Mouse (Mus musculus) midbrain, embryonic 10.5 days (tissue): ENCODE results near the gene Lima1. TPM values are rescaled to one million over a fixed set of nuclear protein-coding genes. Genes with fewer than 3 reads are reported as not detected.

Experiments used
- DNase-seq: peaks from one replicate; pipeline ENCODE4 v3.0.0-alpha.2; 2017; ENCODE audit warnings: low spot score
- H3K27ac ChIP-seq: fragments of 300-500 bp; sonication (generic); replicated peaks from 2 replicates; pipeline ENCODE4 v1.5.1; 2016; ENCODE audit warnings: mild to moderate bottlenecking
- H3K27me3 ChIP-seq: fragments of 300-500 bp; sonication (generic); 2 replicates; pipeline ENCODE4 v1.6.1; 2016; ENCODE audit warnings: low read depth, mild to moderate bottlenecking; ENCODE audit not compliant: poor library complexity, severe bottlenecking
- H3K36me3 ChIP-seq: fragments of 300-500 bp; sonication (generic); 2 replicates; pipeline ENCODE4 v1.6.1; 2016; ENCODE audit warnings: mild to moderate bottlenecking, moderate library complexity
- H3K4me1 ChIP-seq: fragments of 300-500 bp; sonication (generic); 2 replicates; pipeline ENCODE4 v1.6.1; 2016
- H3K4me3 ChIP-seq: fragments of 300-500 bp; sonication (generic); 2 replicates; pipeline ENCODE4 v1.5.1; 2016; ENCODE audit warnings: mild to moderate bottlenecking, moderate library complexity
- H3K9me3 ChIP-seq: fragments of 300-500 bp; sonication (generic); replicated peaks from 2 replicates; pipeline ENCODE4 v1.6.1; 2016; ENCODE audit warnings: mild to moderate bottlenecking
- WGBS: fragments of 180-500 bp; shearing (Covaris S2); methylation state at CpG from one replicate; pipeline ENCODE4 v1.1.7; 2016; 5-methylcytosine and 5-hydroxymethylcytosine counted together
- polyA plus RNA-seq: library from polyadenylated mRNA; unstranded; fragments of >200 nt; fragmentation: Nextera tagmentation; extraction: Ambion mirVana; gene quantifications from 2 replicates; pipeline ENCODE4 v1.2.1, GENCODE M21; 2016

Gene Lima1
- polyA plus RNA-seq, 1 experiment from 2014 or later, result 23.4 TPM

DNA sequence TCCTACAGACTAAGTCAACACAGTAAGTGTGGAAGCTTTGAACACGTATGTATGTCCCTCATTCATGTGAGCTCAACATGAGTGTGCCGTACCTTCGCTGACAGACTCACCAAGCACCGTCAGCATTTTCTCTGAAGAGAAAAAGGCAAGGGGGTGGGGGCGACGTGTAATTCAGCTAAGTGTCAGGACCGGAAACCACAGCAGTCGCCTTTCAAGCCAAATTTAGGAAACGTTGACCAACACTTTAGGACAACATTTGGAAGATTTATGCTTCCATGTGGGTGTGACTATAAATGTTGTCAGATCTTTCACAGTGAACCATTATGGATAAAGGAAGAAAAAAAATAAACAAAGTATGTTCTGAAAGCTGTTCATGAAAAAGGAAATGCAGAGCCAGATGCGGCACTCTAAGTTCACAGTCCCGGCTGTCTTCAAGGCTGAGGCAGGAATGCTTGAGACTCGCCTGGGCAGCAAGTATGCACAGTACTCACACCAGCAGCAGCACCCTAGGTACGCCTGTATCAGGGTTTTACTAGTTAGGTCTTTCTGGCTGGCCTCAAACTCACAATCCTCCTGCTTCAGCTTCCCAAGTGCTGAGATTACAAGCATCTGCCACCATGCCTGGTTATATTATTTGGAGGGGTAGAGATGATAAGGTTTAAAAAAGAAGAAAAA is 27.9 kb downstream of the Lima1 start:
- H3K4me3 ChIP-seq, result no peak overlapping the region
- no peaks in the 10 kb centered on the region for H3K27me3 ChIP-seq
- WGBS, result 87% methylated on average over 13 of the region's 13 CpGs
- no peaks in the 10 kb centered on the region for H3K36me3 ChIP-seq
- no peak for DNase-seq
- H3K27ac ChIP-seq, result no peak overlapping the region
- H3K4me1 ChIP-seq, result peaks cover 3% of the 10 kb centered on the region; the same call in 1 of the 2 replicates
- H3K9me3 ChIP-seq, result no peaks in the 10 kb centered on the region

DNA sequence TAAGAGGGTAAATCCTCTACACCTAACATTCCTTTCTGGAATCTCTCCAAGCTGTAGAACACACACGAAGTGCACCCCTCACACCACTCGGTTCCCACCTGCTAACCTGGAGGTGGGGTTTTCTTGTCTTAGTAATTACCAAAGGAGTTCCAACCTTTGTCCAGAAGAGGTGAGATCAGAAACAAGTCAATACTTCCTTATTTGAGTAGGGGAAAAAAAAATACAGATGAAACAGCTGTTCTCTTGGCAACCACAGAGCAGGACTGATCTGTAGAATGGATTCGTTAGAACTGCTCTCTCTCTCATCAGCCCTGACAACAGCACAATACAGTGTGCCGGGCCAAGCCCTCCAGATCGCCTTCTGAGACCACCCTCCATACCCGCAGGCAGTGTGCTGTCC is 28.6 kb downstream of the Lima1 start:
- H3K4me1 ChIP-seq, result peaks cover 3% of the 10 kb centered on the region; the same call in 1 of the 2 replicates
- no peak overlapping the region for H3K4me3 ChIP-seq
- no peak for DNase-seq
- 70% methylated on average over 6 of the region's 6 CpGs for WGBS
- H3K27me3 ChIP-seq, result no peaks in the 10 kb centered on the region
- H3K9me3 ChIP-seq, result no peaks in the 10 kb centered on the region
- H3K36me3 ChIP-seq, result 0 out of 2 replicates have a peak, but pooled peaks cover 3% of the 10 kb centered on the region
- no peak overlapping the region for H3K27ac ChIP-seq

DNA sequence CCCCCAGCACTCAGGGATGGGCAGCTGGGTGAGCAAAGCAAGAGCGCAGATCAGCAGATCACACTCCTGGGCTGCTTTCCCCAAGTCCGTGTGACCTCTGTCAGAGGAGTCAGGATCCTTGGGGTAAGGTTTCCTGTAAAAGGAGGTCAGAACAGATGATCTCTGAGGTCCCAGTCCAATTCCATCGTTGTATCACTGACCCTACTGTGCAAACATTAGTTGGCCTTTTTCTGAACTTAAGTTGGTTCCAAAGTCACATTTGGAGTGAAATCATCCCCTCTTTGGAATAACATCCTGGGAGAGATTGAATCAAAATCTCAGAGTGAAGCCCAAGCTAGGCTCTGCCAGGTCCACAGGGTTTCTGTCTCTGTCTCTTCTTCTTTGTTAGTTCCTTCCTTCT is 31.4 kb downstream of the Lima1 start:
- 0 out of 2 replicates have a peak, but pooled peaks cover 3% of the 10 kb centered on the region for H3K36me3 ChIP-seq
- no peak overlapping the region for H3K4me3 ChIP-seq
- H3K27ac ChIP-seq, result no peak overlapping the region
- peaks cover 3% of the 10 kb centered on the region; the same call in 1 of the 2 replicates for H3K4me1 ChIP-seq
- H3K9me3 ChIP-seq, result no peaks in the 10 kb centered on the region
- no peak for DNase-seq
- H3K27me3 ChIP-seq, result no peaks in the 10 kb centered on the region
- 88% methylated on average over 3 of the region's 3 CpGs for WGBS

DNA sequence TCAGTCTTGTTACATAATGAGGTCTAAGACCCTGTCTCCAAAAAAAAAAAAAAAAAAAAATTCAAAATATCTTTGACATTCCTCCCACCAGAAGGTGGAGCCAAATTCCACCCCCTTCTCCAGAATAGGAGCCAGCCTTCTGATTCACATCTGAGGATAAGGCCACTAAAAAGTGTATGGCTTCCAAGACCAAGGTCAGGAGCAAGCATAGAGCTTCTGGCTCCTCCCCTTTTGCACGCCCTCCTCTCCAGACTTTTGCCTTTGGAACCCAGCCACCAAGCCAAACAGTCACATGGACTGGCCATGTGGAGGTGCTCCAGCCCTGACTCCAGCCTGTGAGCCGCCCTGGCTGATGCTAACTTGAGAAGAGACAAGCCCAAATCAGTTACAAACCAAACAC is 35.3 kb downstream of the Lima1 start:
- 83% methylated on average over 2 of the region's 2 CpGs for WGBS
- no peaks in the 10 kb centered on the region for H3K9me3 ChIP-seq
- no peak for DNase-seq

DNA sequence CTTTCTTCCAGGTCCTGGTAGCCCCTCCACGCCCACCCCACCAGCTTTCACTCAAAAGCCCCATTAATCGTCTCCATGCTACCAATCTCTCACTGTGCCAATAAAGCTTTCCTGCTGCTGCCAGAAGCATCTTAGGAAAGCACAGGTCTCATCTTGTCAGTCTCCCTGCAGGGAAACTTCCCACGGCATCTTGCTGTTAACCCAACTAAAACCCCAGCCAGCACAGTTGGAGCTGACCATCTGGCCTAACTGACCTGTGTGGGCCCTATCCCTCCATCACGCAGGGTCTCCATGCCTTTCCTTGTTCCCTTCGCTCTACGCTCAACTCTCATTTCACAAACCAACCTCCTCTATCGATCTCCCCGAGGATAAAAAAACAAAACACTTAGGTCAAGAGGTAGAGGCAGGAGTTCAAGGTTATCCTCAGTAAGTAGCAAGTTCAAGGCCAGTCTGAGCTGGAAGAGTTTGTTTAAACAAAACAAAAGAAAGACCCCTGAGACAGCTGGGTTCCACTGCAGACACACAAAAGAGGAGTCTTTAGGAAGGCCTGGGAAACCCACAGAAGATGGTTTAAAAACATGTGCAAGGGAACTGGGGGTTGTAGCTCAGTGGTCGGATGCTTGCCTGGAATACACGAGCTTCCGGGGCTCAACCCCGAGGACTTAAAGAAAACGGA is 36.0 kb downstream of the Lima1 start:
- Histone ChIP-seq H3K36me3 (0 out of 2 replicates have a peak, but pooled peaks cover 3% of the 10 kb centered on the region), H3K4me3 (no peak overlapping the region), H3K4me1 (no peaks in the 10 kb centered on the region), H3K9me3 (no peaks in the 10 kb centered on the region), H3K27me3 (no peaks in the 10 kb centered on the region), H3K27ac (no peak overlapping the region)
- no peak for DNase-seq
- 84% methylated on average over 13 of the region's 13 CpGs for WGBS

More for the DNA sequence above, 35.3 kb downstream of the Lima1 start:
- H3K27ac ChIP-seq, result no peak overlapping the region
- H3K27me3 ChIP-seq, result no peaks in the 10 kb centered on the region
- H3K4me1 ChIP-seq, result no peaks in the 10 kb centered on the region
- H3K36me3 ChIP-seq, result 0 out of 2 replicates have a peak, but pooled peaks cover 3% of the 10 kb centered on the region
- H3K4me3 ChIP-seq, result no peak overlapping the region

DNA sequence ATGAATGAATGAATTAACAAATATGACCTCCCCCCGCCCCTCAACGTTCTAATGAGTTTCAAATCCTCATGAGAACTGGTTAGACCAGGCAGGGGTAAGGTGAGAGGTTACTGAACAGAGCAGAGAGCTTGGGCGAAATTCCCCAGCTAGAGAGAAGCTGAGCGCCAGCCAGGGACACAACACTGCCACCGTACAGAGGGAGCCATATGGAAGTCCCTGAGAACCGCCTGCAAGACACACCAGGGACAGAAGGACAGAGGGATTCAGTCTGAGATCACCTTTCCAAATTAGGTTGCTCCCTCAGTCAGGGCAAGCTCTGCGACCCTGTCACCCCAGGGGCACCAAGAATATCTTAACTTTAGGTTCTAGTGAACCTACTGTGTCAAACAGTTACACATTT is 37.7 kb downstream of the Lima1 start:
- 79% methylated on average over 7 of the region's 7 CpGs for WGBS
- Histone ChIP-seq H3K36me3 (0 out of 2 replicates have a peak, but pooled peaks cover 3% of the 10 kb centered on the region), H3K9me3 (no peaks in the 10 kb centered on the region), H3K4me3 (no peak overlapping the region), H3K4me1 (no peaks in the 10 kb centered on the region), H3K27me3 (no peaks in the 10 kb centered on the region), H3K27ac (no peak overlapping the region)
- DNase-seq, result no peak

DNA sequence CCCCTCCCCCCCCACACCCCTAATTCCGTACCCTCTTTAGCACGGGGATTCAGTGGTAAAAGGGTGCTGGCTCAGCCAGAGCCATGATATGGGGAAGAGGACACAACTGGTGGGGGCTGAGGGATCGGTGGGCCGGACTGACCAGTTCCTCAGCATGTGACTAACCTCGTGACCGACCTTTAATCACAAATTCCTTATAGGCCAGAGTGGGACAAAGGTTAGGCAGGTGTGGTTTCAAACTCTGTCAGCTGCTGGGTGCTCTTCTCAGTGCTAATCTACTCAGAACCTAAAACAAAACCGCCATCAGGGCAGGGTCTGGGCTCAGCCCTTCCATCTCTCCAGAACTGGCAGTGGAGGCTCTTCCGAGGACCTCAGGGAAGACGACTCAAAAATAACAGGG is 40.1 kb downstream of the Lima1 start:
- no peaks in the 10 kb centered on the region for H3K27me3 ChIP-seq
- 74% methylated on average over 9 of the region's 9 CpGs for WGBS
- no peaks in the 10 kb centered on the region for H3K4me1 ChIP-seq
- no peaks in the 10 kb centered on the region for H3K9me3 ChIP-seq
- H3K27ac ChIP-seq, result no peak overlapping the region
- no peaks in the 10 kb centered on the region for H3K36me3 ChIP-seq
- no peak overlapping the region for H3K4me3 ChIP-seq
- DNase-seq, result no peak

DNA sequence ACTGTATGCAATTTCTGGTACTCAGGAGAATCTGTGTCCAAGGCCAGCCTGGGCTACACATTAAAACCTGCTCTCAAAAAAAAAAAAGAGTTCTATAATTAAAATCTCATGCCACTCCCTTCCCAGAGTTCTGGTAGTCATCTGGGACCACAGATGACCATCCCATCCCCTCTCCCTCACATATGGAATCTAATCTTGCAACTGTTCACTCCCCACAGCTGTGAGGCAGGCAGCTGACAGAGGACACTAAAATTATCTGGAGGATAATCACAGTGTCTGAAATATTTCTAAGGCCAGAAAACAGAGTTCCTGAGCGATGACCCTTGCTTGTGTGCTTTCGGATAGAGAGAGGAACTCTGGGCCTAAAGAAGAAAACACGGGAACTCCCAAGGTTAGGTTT is 40.6 kb downstream of the Lima1 start:
- Histone ChIP-seq H3K27ac (no peak overlapping the region), H3K4me1 (no peaks in the 10 kb centered on the region), H3K9me3 (no peaks in the 10 kb centered on the region), H3K36me3 (no peaks in the 10 kb centered on the region), H3K27me3 (no peaks in the 10 kb centered on the region), H3K4me3 (no peak overlapping the region)
- no peak for DNase-seq
- 92% methylated on average over 3 of the region's 3 CpGs for WGBS

DNA sequence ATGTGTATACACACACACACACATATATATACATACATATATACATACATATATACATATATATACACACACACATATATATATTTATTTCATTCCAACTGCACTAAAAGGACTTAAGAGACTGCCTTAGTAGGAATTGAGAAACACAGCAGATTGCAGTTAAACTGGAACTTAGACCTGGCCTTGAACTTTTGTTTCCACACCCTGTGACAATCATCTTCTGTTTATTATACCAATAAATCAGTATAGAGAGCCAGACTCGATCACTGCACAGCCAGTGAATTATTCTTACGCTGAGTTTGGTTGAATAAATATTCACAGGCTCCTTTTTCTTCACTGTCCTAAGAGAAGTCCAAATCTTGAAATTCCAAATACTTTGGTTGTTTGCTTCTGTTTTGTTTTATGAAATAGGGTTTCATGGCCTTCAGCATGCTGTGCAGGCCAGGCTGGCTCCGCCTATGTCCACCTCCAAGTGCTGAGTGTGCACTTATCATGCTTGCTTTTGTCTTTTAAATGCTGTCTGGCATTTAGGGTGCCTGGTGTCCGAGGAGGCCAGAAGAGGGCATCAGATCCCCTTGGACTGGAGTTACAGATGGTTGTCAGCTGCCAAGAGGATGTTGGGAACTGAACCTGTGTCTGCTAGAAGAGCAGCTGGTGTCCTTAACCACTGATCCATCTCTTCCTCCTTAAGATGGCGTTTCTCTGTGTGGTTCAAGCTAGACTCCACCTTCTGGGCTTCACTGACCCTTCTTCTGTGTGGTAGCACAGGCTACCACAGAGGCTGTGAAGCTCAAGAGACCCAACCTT is 41.4 kb downstream of the Lima1 start:
- Histone ChIP-seq H3K9me3 (no peaks in the 10 kb centered on the region), H3K27ac (no peak overlapping the region), H3K4me3 (no peak overlapping the region), H3K27me3 (no peaks in the 10 kb centered on the region), H3K4me1 (no peaks in the 10 kb centered on the region), H3K36me3 (no peaks in the 10 kb centered on the region)
- DNase-seq, result no peak
- WGBS, result 92% methylated on average over 5 of the region's 5 CpGs

DNA sequence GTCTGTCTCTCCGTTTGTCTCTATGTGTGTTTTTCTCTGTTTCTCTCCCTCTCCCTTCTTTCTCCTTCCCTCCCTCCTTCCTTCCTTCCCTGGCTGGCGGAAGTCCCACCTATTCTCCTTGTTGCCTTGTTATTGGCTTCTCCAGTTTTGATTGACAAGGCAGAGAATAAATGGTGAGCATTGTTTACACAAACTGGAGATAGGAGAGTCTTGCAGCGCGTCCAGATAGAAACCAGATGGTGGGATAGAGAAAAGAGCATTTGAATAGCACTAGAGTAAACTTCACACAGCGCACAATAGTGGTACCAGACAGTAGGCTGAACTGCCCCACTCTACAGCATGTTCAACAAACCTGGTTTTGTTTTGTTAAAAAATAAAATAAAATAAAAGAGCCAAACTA is 43.7 kb downstream of the Lima1 start:
- WGBS, result 70% methylated on average over 5 of the region's 5 CpGs
- DNase-seq, result no peak

DNA sequence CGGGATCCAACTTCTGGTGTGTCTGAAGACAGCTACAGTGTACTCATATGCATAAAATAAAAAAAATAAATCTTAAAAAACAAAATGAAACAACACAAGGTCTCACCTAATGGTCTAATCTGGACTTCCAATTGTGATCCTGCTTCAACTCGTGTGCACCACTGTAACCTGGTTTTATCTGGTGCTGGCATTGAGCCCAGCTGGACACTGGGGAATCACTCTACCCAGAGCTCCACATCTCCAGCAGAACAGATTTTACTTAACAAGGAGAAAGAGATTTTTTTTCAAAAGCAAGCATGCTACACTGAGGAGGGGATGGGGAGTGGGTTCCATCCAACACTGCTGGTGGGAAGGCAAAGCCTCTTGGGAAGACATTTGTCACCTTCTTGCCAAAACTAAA is 47.2 kb downstream of the Lima1 start:
- no peak overlapping the region for H3K4me3 ChIP-seq
- peaks cover 8% of the 10 kb centered on the region; the same call in 1 of the 2 replicates for H3K4me1 ChIP-seq
- no peak for DNase-seq
- no peak overlapping the region for H3K27ac ChIP-seq
- WGBS, result 88% methylated on average over 2 of the region's 2 CpGs
- no peaks in the 10 kb centered on the region for H3K36me3 ChIP-seq
- no peaks in the 10 kb centered on the region for H3K27me3 ChIP-seq
- no peaks in the 10 kb centered on the region for H3K9me3 ChIP-seq

More for the DNA sequence above, 43.7 kb downstream of the Lima1 start:
- Histone ChIP-seq H3K27me3 (no peaks in the 10 kb centered on the region), H3K36me3 (no peaks in the 10 kb centered on the region), H3K9me3 (no peaks in the 10 kb centered on the region), H3K4me3 (no peak overlapping the region), H3K4me1 (0 out of 2 replicates have a peak, but pooled peaks cover 3% of the 10 kb centered on the region), H3K27ac (no peak overlapping the region)

DNA sequence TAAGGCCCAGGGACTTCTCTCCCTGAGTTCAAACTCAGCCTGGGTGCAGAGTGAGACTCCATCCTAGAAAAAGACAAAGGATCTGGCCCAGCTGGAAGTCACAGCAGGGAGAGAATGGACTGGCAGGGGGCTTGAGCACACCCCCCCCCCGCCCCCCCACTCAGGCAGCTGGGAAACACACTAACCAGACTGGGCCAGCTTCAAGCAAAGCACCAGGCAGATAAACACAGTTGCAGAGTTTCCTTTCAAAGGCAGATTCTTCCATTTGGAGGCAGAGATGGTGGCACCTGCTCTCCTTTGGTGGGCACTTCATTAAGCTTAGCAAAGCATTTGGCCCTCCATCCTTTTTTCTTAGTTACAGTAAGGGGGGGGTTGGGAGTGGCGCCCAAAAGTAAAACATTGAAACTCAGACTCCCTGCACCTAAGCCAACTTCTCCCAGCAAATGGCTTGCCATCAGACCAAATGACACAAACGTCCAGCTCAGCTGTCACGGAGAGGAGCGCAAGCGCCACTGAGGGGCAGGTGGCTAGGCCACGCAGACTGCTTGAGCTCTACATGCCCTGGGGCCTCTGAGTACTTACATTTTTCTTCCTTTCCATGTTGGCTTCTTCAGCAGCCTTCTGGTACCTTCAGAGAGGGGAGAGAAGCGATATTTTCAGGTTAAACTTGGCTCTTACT is 48.9 kb downstream of the Lima1 start:
- Histone ChIP-seq H3K4me1 (peaks cover 8% of the 10 kb centered on the region; the same call in 1 of the 2 replicates), H3K36me3 (no peaks in the 10 kb centered on the region), H3K27me3 (no peaks in the 10 kb centered on the region), H3K4me3 (no peak overlapping the region), H3K9me3 (no peaks in the 10 kb centered on the region), H3K27ac (no peak overlapping the region)
- no peak for DNase-seq
- 63% methylated on average over 8 of the region's 8 CpGs for WGBS
